Mouse (Mus musculus) CH12.LX (cell line): Measurements from ENCODE around the gene Rnf208. TPM values are rescaled to one million over a fixed set of nuclear protein-coding genes. Genes with fewer than 3 reads are reported as not detected.
"Not testable (repeated sequence)": the region's sequence is repeated elsewhere in the genome, so short reads cannot be mapped to it uniquely, and the experiment has no call there.

Experiments used
- DNase-seq: peaks from one replicate; pipeline ENCODE4 v3.0.0-alpha.2; 2013; ENCODE audit errors: extremely low read depth
- H3K27ac ChIP-seq: 2 replicates; pipeline ENCODE4 v1.5.1; 2012; ENCODE audit warnings: low read depth, mild to moderate bottlenecking, control low read depth, moderate library complexity; ENCODE audit not compliant: insufficient read depth
- H3K27me3 ChIP-seq: replicated peaks from 2 replicates; pipeline ENCODE3; 2012; ENCODE audit warnings: inconsistent platforms
- H3K36me3 ChIP-seq, 2 experiments: replicated peaks in 1 of 2; 2 replicates each; pipeline versions ENCODE3 to v1.6.1; 2012; ENCODE audit warnings: inconsistent platforms in 1 of 2, low read length in 1 of 2, mild to moderate bottlenecking in 1 of 2, mixed read lengths in 1 of 2, moderate library complexity in 1 of 2; ENCODE audit not compliant: control insufficient read depth in 1 of 2, insufficient read depth in 1 of 2
- H3K4me1 ChIP-seq, 2 experiments: 2 replicates each; pipeline ENCODE4 v1.6.1; 2012; ENCODE audit warnings: inconsistent platforms in 1 of 2, moderate library complexity in 1 of 2; ENCODE audit not compliant: insufficient read depth in 2 of 2, control insufficient read depth in 1 of 2
- H3K4me2 ChIP-seq: 2 replicates; pipeline ENCODE4 v1.6.1; 2012; ENCODE audit warnings: low read depth, mild to moderate bottlenecking, control low read depth; ENCODE audit not compliant: poor library complexity, insufficient read depth, severe bottlenecking
- H3K4me3 ChIP-seq, 3 experiments: fragments of 150-350 bp in 1 of 3; sonication (generic) in 1 of 3; replicated peaks in 1 of 3; 2 replicates each; pipeline versions ENCODE3 to v1.5.1; 2011 to 2012; ENCODE audit warnings: low read depth in 2 of 3, low read length in 2 of 3, mild to moderate bottlenecking in 2 of 3, moderate library complexity in 2 of 3, control low read depth in 1 of 3, improper control_type of control experiment in 1 of 3, inconsistent platforms in 1 of 3, mixed read lengths in 1 of 3; ENCODE audit not compliant: poor library complexity in 1 of 3
- H3K79me2 ChIP-seq: replicated peaks from 2 replicates; pipeline ENCODE4 v1.6.1; 2012; ENCODE audit warnings: mild to moderate bottlenecking, moderate library complexity; ENCODE audit not compliant: control insufficient read depth, poor library complexity, insufficient read depth, severe bottlenecking; ENCODE audit errors: extremely low read depth
- H3K9ac ChIP-seq: 2 replicates; pipeline ENCODE4 v1.6.1; 2012; ENCODE audit warnings: low read depth, mild to moderate bottlenecking, control low read depth, moderate library complexity; ENCODE audit not compliant: insufficient read depth
- H3K9me3 ChIP-seq: replicated peaks from 2 replicates; pipeline ENCODE3; 2012; ENCODE audit warnings: low read length, inconsistent platforms, mixed read lengths
- BHLHE40 ChIP-seq: IDR thresholded peaks from 2 replicates; pipeline ENCODE4 v1.6.1; 2011; ENCODE audit warnings: mild to moderate bottlenecking, low read depth, low read length, improper control_type of control experiment
- CHD2 ChIP-seq: IDR thresholded peaks from 2 replicates; pipeline ENCODE4 v1.6.1; 2011; ENCODE audit warnings: low read length, improper control_type of control experiment
- CTCF ChIP-seq, 2 experiments: IDR thresholded peaks in 1 of 2; conservative IDR thresholded peaks in 1 of 2; 2 replicates each; pipeline ENCODE4 v1.5.1; 2011 to 2012; ENCODE audit warnings: low read depth in 2 of 2, low read length in 2 of 2, improper control_type of control experiment in 1 of 2, inconsistent platforms in 1 of 2, mild to moderate bottlenecking in 1 of 2, moderate library complexity in 1 of 2
- E2F4 ChIP-seq: IDR thresholded peaks from 2 replicates; pipeline ENCODE4 v1.6.1; 2011; ENCODE audit warnings: low read depth, low read length, improper control_type of control experiment; ENCODE audit not compliant: insufficient replicate concordance
- ELF1 ChIP-seq: IDR thresholded peaks from 2 replicates; pipeline ENCODE4 v1.6.1; 2014; ENCODE audit warnings: low read depth, mild to moderate bottlenecking, inconsistent platforms, low read length, improper control_type of control experiment
- EP300 ChIP-seq: IDR thresholded peaks from 2 replicates; pipeline ENCODE4 v1.6.1; 2011; ENCODE audit warnings: low read length, improper control_type of control experiment
- GABPA ChIP-seq: IDR thresholded peaks from 2 replicates; pipeline ENCODE4 v1.6.1; 2012; ENCODE audit warnings: low read depth, low read length, improper control_type of control experiment, inconsistent platforms; ENCODE audit not compliant: insufficient replicate concordance
- HCFC1 ChIP-seq: IDR thresholded peaks from 2 replicates; pipeline ENCODE4 v1.6.1; 2012; ENCODE audit warnings: low read depth, mild to moderate bottlenecking, inconsistent platforms, low read length, improper control_type of control experiment
- IRF4 ChIP-seq: IDR thresholded peaks from 2 replicates; pipeline ENCODE4 v1.6.1; 2014; ENCODE audit warnings: low read depth, mild to moderate bottlenecking, inconsistent platforms, low read length, improper control_type of control experiment
- JUN ChIP-seq: IDR thresholded peaks from 2 replicates; pipeline ENCODE4 v1.6.1; 2011; ENCODE audit warnings: low read depth, mild to moderate bottlenecking, low read length, improper control_type of control experiment, moderate library complexity; ENCODE audit not compliant: insufficient read depth
- MAZ ChIP-seq: IDR thresholded peaks from 2 replicates; pipeline ENCODE4 v1.6.1; 2012; ENCODE audit warnings: low read depth, mild to moderate bottlenecking, inconsistent platforms, low read length, improper control_type of control experiment, moderate library complexity
- MYC ChIP-seq: IDR thresholded peaks from 2 replicates; pipeline ENCODE4 v1.6.1; 2011; ENCODE audit warnings: low read depth, mild to moderate bottlenecking, improper control_type of control experiment, low read length
- RAD21 ChIP-seq: IDR thresholded peaks from 2 replicates; pipeline ENCODE4 v1.6.1; 2011; ENCODE audit warnings: low read depth, mild to moderate bottlenecking, low read length, improper control_type of control experiment, moderate library complexity
- SIN3A ChIP-seq: IDR thresholded peaks from 2 replicates; pipeline ENCODE4 v1.6.1; 2012; ENCODE audit warnings: low read length, improper control_type of control experiment, inconsistent platforms
- SMC3 ChIP-seq: IDR thresholded peaks from 2 replicates; pipeline ENCODE4 v1.6.1; 2011; ENCODE audit warnings: low read depth, low read length, improper control_type of control experiment
- TBP ChIP-seq: conservative IDR thresholded peaks from 2 replicates; pipeline ENCODE4 v1.6.1; 2011; ENCODE audit warnings: low read depth, low read length, improper control_type of control experiment
- TCF12 ChIP-seq: IDR thresholded peaks from 2 replicates; pipeline ENCODE4 v1.6.1; 2014; ENCODE audit warnings: low read depth, mild to moderate bottlenecking, inconsistent platforms, low read length, improper control_type of control experiment
- ZC3H11A ChIP-seq: IDR thresholded peaks from 2 replicates; pipeline ENCODE4 v1.6.1; 2012; ENCODE audit warnings: low read depth, mild to moderate bottlenecking, inconsistent platforms, low read length, improper control_type of control experiment
- ZNF384 ChIP-seq: IDR thresholded peaks from 2 replicates; pipeline ENCODE4 v1.6.1; 2012; ENCODE audit warnings: low read depth, low read length, improper control_type of control experiment, inconsistent platforms
- dilution Hi-C: fragments of 300-500 bp; cut with MboI; formaldehyde crosslinking; loops from 2 replicates; pipeline ENCODE4 v1.14.3; 2020; ENCODE audit warnings: low sequenced_read_pairs; ENCODE audit not compliant: extremely low pct_unique_long_range_greater_than_20kb, extremely low pct_ligation_motif_present
- in situ Hi-C: fragments of 300-500 bp; cut with MboI; formaldehyde crosslinking; loops from 3 replicates; pipeline ENCODE4 v1.14.3; 2019; ENCODE audit warnings: low sequenced_read_pairs, low pct_ligation_motif_present, low pct_unique_long_range_greater_than_20kb, mixed read lengths
- polyA plus RNA-seq: library from polyadenylated mRNA; unstranded; fragments of >175 nt; gene quantifications from 2 replicates; pipeline ENCODE4 v1.2.1, GENCODE M21; 2012; ENCODE audit warnings: low read depth; ENCODE audit not compliant: insufficient read length
- total RNA-seq, 2 experiments: library from RNA; depleted of rRNA; stranded (reverse); fragments of 300-350 nt in 1 of 2; fragments of >200 nt in 1 of 2; gene quantifications; 2 replicates each; pipeline ENCODE4 v1.2.3; 2012 to 2014

Gene Rnf208
- total and polyA plus RNA-seq, 3 experiments = 0.34 to 1.7 (median 1.4) TPM

DNA sequence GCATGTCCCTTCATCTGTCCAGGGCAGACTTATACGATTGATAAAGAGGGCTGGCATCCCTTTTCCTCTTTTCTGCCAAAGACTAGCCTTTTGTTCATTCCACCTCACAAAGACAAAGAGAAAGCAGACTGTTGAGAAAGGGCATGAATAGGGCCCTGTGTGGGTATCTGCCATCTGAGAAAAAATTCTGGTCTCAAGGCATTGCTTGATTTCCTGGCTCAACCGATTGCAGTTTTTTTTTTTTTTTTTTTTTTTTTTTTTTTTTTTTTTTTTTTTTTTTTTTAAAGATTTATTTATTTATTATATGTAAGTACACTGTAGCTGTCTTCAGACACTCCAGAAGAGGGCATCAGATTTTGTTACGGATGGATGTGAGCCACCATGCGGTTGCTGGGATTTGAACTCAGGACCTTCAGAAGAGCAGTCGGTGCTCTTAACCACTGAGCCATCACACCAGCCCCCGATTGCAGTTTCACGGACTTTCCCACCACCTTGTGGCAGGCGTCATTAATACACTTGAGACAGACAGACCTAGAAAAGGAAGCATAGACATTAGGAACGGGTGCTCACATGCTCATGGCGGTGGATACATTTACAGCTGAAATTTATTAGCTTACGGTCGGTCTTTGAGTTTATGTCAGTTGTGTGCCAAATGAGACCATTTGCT lies 14.5 kb downstream of the Rnf208 start:
- peaks cover 0 to 17% of the 10 kb centered on the region in 2 experiments; a peak in 2 of 4 replicates for H3K4me1 ChIP-seq
- DNase-seq = peak; percentile 91
- in situ Hi-C loops, H3K27ac ChIP-seq, H3K27me3 ChIP-seq, H3K9me3 ChIP-seq, dilution Hi-C loops: not testable (repeated sequence)
- H3K9ac ChIP-seq = peak overlapping the region; percentile 83
- peak overlapping the region; percentile 96 for H3K4me2 ChIP-seq
- H3K36me3 ChIP-seq = peaks cover 20 to 25% of the 10 kb centered on the region in 2 experiments
- H3K4me3 ChIP-seq = peak overlapping the region; percentile 85 to 97 (median 87)
- peak; percentile 10 to 68; a peak in 3 of 4 replicates for TF ChIP-seq CTCF (conservative IDR thresholded peaks at IDR 0.05 in 1 of 2, IDR thresholded peaks at IDR 0.05 in 1 of 2; ENCODE audit: low read depth in 2 of 2, low read length in 2 of 2)
- TF ChIP-seq RAD21 = peak; percentile 62
- TF ChIP-seq ZNF384 = peak; percentile 71
- TF ChIP-seq ELF1 = peak; percentile 20; the same call in 1 of the 2 replicates
- TF ChIP-seq HCFC1 = peak; percentile 45; the same call in 1 of the 2 replicates
- TF ChIP-seq SMC3 = peak; percentile 59
- peak; percentile 53; the same call in 1 of the 2 replicates for TF ChIP-seq SIN3A
- TF ChIP-seq MAZ = peak; percentile 58; the same call in 1 of the 2 replicates
- 0 out of 2 replicates have a peak, but pooled peaks have one; percentile 23 for TF ChIP-seq TCF12
- TF ChIP-seq TBP = peak; percentile 93
- peaks cover 14% of the 10 kb centered on the region for H3K79me2 ChIP-seq

DNA sequence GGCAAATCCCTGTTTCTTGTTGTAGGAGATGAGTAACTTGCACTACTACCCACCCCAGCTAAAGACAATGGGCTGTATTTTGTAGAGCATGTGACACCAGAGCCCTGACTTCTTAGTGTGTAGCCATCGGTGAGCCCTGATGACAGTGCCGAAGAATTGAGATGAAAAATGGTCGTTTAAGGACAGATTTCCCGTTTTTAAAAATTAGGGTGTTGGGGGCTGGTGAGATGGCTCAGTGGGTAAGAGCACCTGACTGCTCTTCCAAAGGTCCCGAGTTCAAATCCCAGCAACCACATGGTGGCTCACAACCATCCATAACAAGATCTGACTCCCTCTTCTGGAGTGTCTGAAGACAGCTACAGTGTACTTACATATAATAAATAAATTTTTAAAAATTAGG lies 15.2 kb downstream of the Rnf208 start:
- H3K36me3 ChIP-seq = peaks cover 13 to 18% of the 10 kb centered on the region in 2 experiments
- H3K4me3 ChIP-seq, H3K27ac ChIP-seq, dilution Hi-C loops, in situ Hi-C loops, DNase-seq, H3K27me3 ChIP-seq, H3K9me3 ChIP-seq: not testable (repeated sequence)
- H3K4me2 ChIP-seq = peak overlapping the region; percentile 58; the same call in 1 of the 2 replicates
- peak; percentile 90 for TF ChIP-seq TBP
- peaks cover 14% of the 10 kb centered on the region for H3K79me2 ChIP-seq
- peaks cover 0 to 22% of the 10 kb centered on the region in 2 experiments; a peak in 2 of 4 replicates for H3K4me1 ChIP-seq
- H3K9ac ChIP-seq = 0 out of 2 replicates have a peak overlapping the region, but pooled peaks have one; percentile 15

DNA sequence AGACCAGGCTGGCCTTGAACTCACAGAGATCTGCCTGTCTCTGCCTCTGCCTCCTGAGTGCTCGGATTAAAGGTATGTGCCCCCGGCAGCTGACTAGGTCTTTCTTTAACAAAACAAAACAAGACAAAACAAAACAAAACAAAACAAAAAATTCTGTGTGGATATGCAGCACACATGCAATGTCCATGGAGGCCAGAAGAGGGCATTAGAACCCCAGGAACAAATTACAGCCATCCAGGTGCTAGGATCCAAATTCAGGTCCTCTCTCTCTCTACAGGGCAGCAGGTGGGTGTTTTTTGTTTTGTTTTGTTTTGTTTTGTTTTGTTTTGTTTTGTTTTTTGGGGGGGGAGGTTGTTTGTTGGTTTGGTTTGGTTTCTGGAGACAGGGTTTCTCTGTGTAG lies 16.8 kb downstream of the Rnf208 start:
- H3K4me1 ChIP-seq = peaks cover 0 to 24% of the 10 kb centered on the region in 2 experiments; a peak in 2 of 4 replicates
- TF ChIP-seq E2F4 (no peak), CTCF (conservative IDR thresholded peaks at IDR 0.05 in 1 of 2, IDR thresholded peaks at IDR 0.05 in 1 of 2; ENCODE audit: low read depth in 2 of 2, low read length in 2 of 2) (peak; percentile 34 to 65; a peak in 2 of 4 replicates), SIN3A (no peak), SMC3 (peak; percentile 25), MAZ (no peak), BHLHE40 (no peak), HCFC1 (no peak), IRF4 (no peak), JUN (no peak), CHD2 (no peak), ZC3H11A (no peak), MYC (no peak), GABPA (no peak), EP300 (no peak), RAD21 (peak; percentile 56), TBP (no peak)

More for the DNA sequence above, 16.8 kb downstream of the Rnf208 start:
- H3K79me2 ChIP-seq = peaks cover 14% of the 10 kb centered on the region
- peaks cover 0 to 3% of the 10 kb centered on the region in 2 experiments for H3K36me3 ChIP-seq
- DNase-seq = no peak
- H3K9ac ChIP-seq = no peak overlapping the region
- H3K27me3 ChIP-seq = no peaks in the 10 kb centered on the region
- dilution Hi-C loops (no loop called here), in situ Hi-C loops (no loop called here)
- no peak overlapping the region for H3K27ac ChIP-seq
- H3K9me3 ChIP-seq = no peaks in the 10 kb centered on the region
- H3K4me2 ChIP-seq = no peak overlapping the region
- H3K4me3 ChIP-seq = no peak overlapping the region
